Mouse (Mus musculus) embryo, embryonic 9.5 days (tissue): ENCODE results near the gene Tmf1.
A peak's percentile ranks its signal among the peaks of the same experiment; 100 is the strongest.

Source experiments
- DNase-seq: peaks from one replicate; pipeline ENCODE4 v3.0.0-alpha.2; 2017; ENCODE audit errors: extremely low spot score

The Tmf1 gene

GRCm38 (mm10) chr6:97204252-97204869, 25.4 kb upstream of the Tmf1 start:
- DNase-seq = no peak

- DNase-seq = no peak
These were observed 23.6 kb upstream of the Tmf1 start for GRCm38 (mm10) chr6:97202477-97202876.

GRCm38 (mm10) chr6:97200437-97200836, 21.5 kb upstream of the Tmf1 start:
- no peak for DNase-seq

- DNase-seq = no peak
These were observed 476 bp upstream of the Tmf1 start for GRCm38 (mm10) chr6:97179367-97179828.

GRCm38 (mm10) chr6:97175716-97176115, 3.2 kb downstream of the Tmf1 start:
- DNase-seq = no peak

GRCm38 (mm10) chr6:97150156-97150555, 28.8 kb downstream of the Tmf1 start:
- DNase-seq = no peak

GRCm38 (mm10) chr6:97149721-97150120, 29.2 kb downstream of the Tmf1 start:
- no peak for DNase-seq

GRCm38 (mm10) chr6:97148383-97149251, 30.3 kb downstream of the Tmf1 start, which contains the start of gene Eogt:
Eogt (minus strand) TSS chr6:97149182.
- peak; percentile 77 for DNase-seq

- peak; percentile 19 for DNase-seq
These were observed 31.1 kb downstream of the Tmf1 start for GRCm38 (mm10) chr6:97147755-97148382.

- no peak for DNase-seq
These were observed 33.8 kb downstream of the Tmf1 start for GRCm38 (mm10) chr6:97145156-97145555.

GRCm38 (mm10) chr6:97144359-97144758, 34.6 kb downstream of the Tmf1 start:
- peak; percentile 40 for DNase-seq

GRCm38 (mm10) chr6:97142611-97143010, 36.3 kb downstream of the Tmf1 start:
- DNase-seq = no peak

- no peak for DNase-seq
These were observed 37.1 kb downstream of the Tmf1 start for GRCm38 (mm10) chr6:97141811-97142210.

GRCm38 (mm10) chr6:97132707-97133303, 46.1 kb downstream of the Tmf1 start:
- no peak for DNase-seq

- DNase-seq = no peak
These were observed 47.1 kb downstream of the Tmf1 start for GRCm38 (mm10) chr6:97131808-97132207.

GRCm38 (mm10) chr6:97130979-97131378, 47.9 kb downstream of the Tmf1 start:
- no peak for DNase-seq

- DNase-seq = no peak
These were observed 54.4 kb downstream of the Tmf1 start for GRCm38 (mm10) chr6:97124336-97125010.

- no peak for DNase-seq
These were observed 58.0 kb downstream of the Tmf1 start for GRCm38 (mm10) chr6:97120922-97121321.

GRCm38 (mm10) chr6:97118327-97118726, 60.6 kb downstream of the Tmf1 start:
- DNase-seq = no peak

GRCm38 (mm10) chr6:97116896-97117295, 62.0 kb downstream of the Tmf1 start:
- no peak for DNase-seq

- no peak for DNase-seq
These were observed 64.1 kb downstream of the Tmf1 start for GRCm38 (mm10) chr6:97114821-97115220.

GRCm38 (mm10) chr6:97112177-97112576, 66.7 kb downstream of the Tmf1 start:
- no peak for DNase-seq
